ENCODE assay signal across 16 mouse cellular contexts in the genomic region with DNA sequence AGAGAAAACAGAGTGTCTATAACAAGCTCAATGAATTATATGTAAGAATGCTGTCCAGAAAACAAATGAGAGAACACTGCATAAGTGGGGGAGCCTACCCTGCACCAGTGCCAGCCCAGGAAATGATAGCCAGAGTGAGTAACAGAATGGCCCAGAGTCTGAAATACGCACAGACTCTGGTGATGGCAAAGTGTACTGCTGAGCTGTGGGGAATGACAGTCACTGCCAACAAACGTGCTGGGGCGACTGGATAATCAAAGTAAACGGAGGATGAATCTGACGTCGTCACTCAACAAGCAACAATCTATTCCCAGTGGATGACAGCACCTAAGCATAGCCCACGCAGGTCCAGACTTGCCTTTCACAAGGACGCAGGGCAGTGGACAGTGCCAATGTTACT. TPM values are rescaled to one million over a fixed set of nuclear protein-coding genes. Genes with fewer than 3 reads are reported as not detected.
A peak's percentile ranks its signal among the peaks of the same experiment; 100 is the strongest.
DNase-seq lines count a peak whose midpoint lies in the region; ATAC-seq and TF ChIP-seq lines count a peak whose summit lies in the region.
"Had no signal": no experiment of that assay in that cellular context is flagged by ENCODE, and none has a peak within 500 bp of the region (broad histone marks: within the 10 kb centered on the region; RNA-seq: fewer than 3 reads in every experiment).

No protein-coding gene starts in this region.

- H3K4me2 ChIP-seq in forebrain, postnatal 0 days (ENCODE audit: low read depth): no peak overlapping the region
- H3K4me2 ChIP-seq in forebrain, embryonic 13.5 days: no peak overlapping the region
- no peak overlapping the region for H3K4me2 ChIP-seq in liver, embryonic 13.5 days
- H3K4me2 ChIP-seq in liver, embryonic 11.5 days: no peak overlapping the region
- H3K4me2 ChIP-seq: midbrain, embryonic 13.5 days; neural tube, embryonic 15.5 days had no signal

- no peak for TF ChIP-seq CTCF in forebrain, postnatal 0 days (IDR thresholded peaks at IDR 0.05; ENCODE audit: low read depth)

- H3K4me1 ChIP-seq in forebrain, postnatal 0 days (ENCODE audit: insufficient read depth): no peaks in the 10 kb centered on the region
- H3K4me1 ChIP-seq in forebrain, embryonic 13.5 days: no peaks in the 10 kb centered on the region
- H3K4me1 ChIP-seq in liver, embryonic 13.5 days (replicated peaks): peaks cover 63% of the 10 kb centered on the region
- H3K4me1 ChIP-seq in liver, embryonic 11.5 days (replicated peaks; ENCODE audit: control insufficient read depth, insufficient read depth, low read length): peaks cover 28% of the 10 kb centered on the region
- H3K4me1 ChIP-seq: midbrain, embryonic 13.5 days; neural tube, embryonic 15.5 days had no signal

- peak; percentile 31 for DNase-seq in forebrain, postnatal 0 days
- DNase-seq in liver, embryonic 13.5 days: no peak
- no peak for DNase-seq in liver, embryonic 11.5 days (ENCODE audit: low spot score)
- DNase-seq in cerebellum, adult 9-11 months: peak; percentile 20
- no peak for DNase-seq in right cerebral cortex, postnatal 4 days
- DNase-seq in ovary, postnatal 10 days (ENCODE audit: low spot score): no peak
- DNase-seq: adrenal gland, postnatal 10 days; B cell, adult 2 months; kidney, adult 18-20 months; kidney, postnatal 14 days; retina, postnatal 1 day; thymus, adult 18-20 months had no signal

- no peak overlapping the region for H3K27ac ChIP-seq in forebrain, postnatal 0 days (ENCODE audit: low read depth, low read length)
- H3K27ac ChIP-seq in forebrain, embryonic 13.5 days: no peak overlapping the region
- peak overlapping the region; percentile 3; the same call in 1 of the 2 replicates for H3K27ac ChIP-seq in liver, embryonic 13.5 days
- H3K27ac ChIP-seq in liver, embryonic 11.5 days (ENCODE audit: low read depth, low read length): no peak overlapping the region
- H3K27ac ChIP-seq: liver, embryonic 14.5 days; midbrain, embryonic 13.5 days; neural tube, embryonic 15.5 days had no signal

- WGBS in forebrain, postnatal 0 days: 58% methylated on average over 8 of the region's 8 CpGs
- 85% methylated on average over 8 of the region's 8 CpGs for WGBS in forebrain, embryonic 13.5 days
- 78% methylated on average over 8 of the region's 8 CpGs for WGBS in liver, embryonic 13.5 days (ENCODE audit: insufficient replicate concordance)
- 73% methylated on average over 8 of the region's 8 CpGs for WGBS in liver, embryonic 11.5 days

- no peaks in the 10 kb centered on the region for H3K27me3 ChIP-seq in forebrain, postnatal 0 days (ENCODE audit: insufficient read depth, low read length)
- no peaks in the 10 kb centered on the region for H3K27me3 ChIP-seq in forebrain, embryonic 13.5 days
- no peaks in the 10 kb centered on the region for H3K27me3 ChIP-seq in liver, embryonic 13.5 days
- no peaks in the 10 kb centered on the region for H3K27me3 ChIP-seq in liver, embryonic 11.5 days (replicated peaks; ENCODE audit: control insufficient read depth, insufficient read depth, low read length)
- H3K27me3 ChIP-seq: midbrain, embryonic 13.5 days; neural tube, embryonic 15.5 days had no signal

- H3K4me3 ChIP-seq in forebrain, postnatal 0 days (ENCODE audit: low read depth, low read length): no peak overlapping the region
- no peak overlapping the region for H3K4me3 ChIP-seq in forebrain, embryonic 13.5 days
- H3K4me3 ChIP-seq in liver, embryonic 13.5 days (replicated peaks): no peak overlapping the region
- H3K4me3 ChIP-seq in liver, embryonic 11.5 days (ENCODE audit: low read depth, low read length): no peak overlapping the region
- H3K4me3 ChIP-seq: midbrain, embryonic 13.5 days; neural tube, embryonic 15.5 days had no signal

- H3K9ac ChIP-seq in forebrain, postnatal 0 days: no peak overlapping the region
- no peak overlapping the region for H3K9ac ChIP-seq in forebrain, embryonic 13.5 days
- no peak overlapping the region for H3K9ac ChIP-seq in liver, embryonic 13.5 days
- no peak overlapping the region for H3K9ac ChIP-seq in liver, embryonic 11.5 days (ENCODE audit: low read depth, low read length)
- H3K9ac ChIP-seq: liver, embryonic 14.5 days; midbrain, embryonic 13.5 days; neural tube, embryonic 15.5 days had no signal

- no peaks in the 10 kb centered on the region for H3K36me3 ChIP-seq in forebrain, postnatal 0 days (ENCODE audit: insufficient read depth)
- peaks cover 4% of the 10 kb centered on the region; the same call in 1 of the 2 replicates for H3K36me3 ChIP-seq in forebrain, embryonic 13.5 days (ENCODE audit: poor library complexity, severe bottlenecking)
- peaks cover 43% of the 10 kb centered on the region for H3K36me3 ChIP-seq in liver, embryonic 13.5 days
- no peaks in the 10 kb centered on the region; the same call in 1 of the 2 replicates for H3K36me3 ChIP-seq in liver, embryonic 11.5 days (ENCODE audit: control insufficient read depth, insufficient read depth, low read length)
- H3K36me3 ChIP-seq: neural tube, embryonic 15.5 days had no signal

- no peaks in the 10 kb centered on the region for H3K9me3 ChIP-seq in forebrain, postnatal 0 days (ENCODE audit: low read length)
- no peaks in the 10 kb centered on the region for H3K9me3 ChIP-seq in forebrain, embryonic 13.5 days (replicated peaks)
- H3K9me3 ChIP-seq in liver, embryonic 13.5 days (replicated peaks): no peaks in the 10 kb centered on the region
- no peaks in the 10 kb centered on the region for H3K9me3 ChIP-seq in liver, embryonic 11.5 days (ENCODE audit: control insufficient read depth, low read length)
- H3K9me3 ChIP-seq: midbrain, embryonic 13.5 days; neural tube, embryonic 15.5 days had no signal

- ATAC-seq in forebrain, postnatal 0 days: peak; percentile 79; the same call in 1 of the 2 replicates
- no peak for ATAC-seq in forebrain, embryonic 13.5 days
- ATAC-seq in liver, embryonic 13.5 days (ENCODE audit: low read depth): no peak
- no peak for ATAC-seq in liver, embryonic 11.5 days (replicated peaks; ENCODE audit: low FRiP score)
- ATAC-seq: midbrain, embryonic 13.5 days had no signal

RNA-seq across cellular contexts. Expression of a gene that starts 23.9 kb away (rescaled TPM):
- 5.4 and 6.1 TPM in 2 replicates for total RNA-seq in forebrain, postnatal 0 days (2014; rRNA removed)
- polyA plus RNA-seq in forebrain, postnatal 0 days (2015; fragmentation: Nextera tagmentation; extraction: Ambion mirVana): 2.7 and 3.8 TPM in 2 replicates
- polyA plus RNA-seq in forebrain, embryonic 13.5 days (2015; fragmentation: Nextera tagmentation; extraction: Ambion mirVana): 8.3 and 10.3 TPM in 2 replicates
- polyA plus RNA-seq in liver, embryonic 13.5 days (2015; fragmentation: Nextera tagmentation; extraction: Ambion mirVana): 9.9 and 12.7 TPM in 2 replicates
- polyA plus RNA-seq in liver, embryonic 11.5 days (2014; fragmentation: Nextera tagmentation; extraction: Ambion mirVana): 16.4 and 18.5 TPM in 2 replicates

RNA-seq across cellular contexts. Expression of a gene that starts 24.0 kb away (rescaled TPM):
- 232 and 251 TPM in 2 replicates for total RNA-seq in forebrain, postnatal 0 days (2014; rRNA removed)
- polyA plus RNA-seq in forebrain, postnatal 0 days (2015; fragmentation: Nextera tagmentation; extraction: Ambion mirVana): 271 and 275 TPM in 2 replicates
- 208 and 213 TPM in 2 replicates for polyA plus RNA-seq in forebrain, embryonic 13.5 days (2015; fragmentation: Nextera tagmentation; extraction: Ambion mirVana)
- polyA plus RNA-seq in liver, embryonic 13.5 days (2015; fragmentation: Nextera tagmentation; extraction: Ambion mirVana): 78.4 and 101 TPM in 2 replicates
- polyA plus RNA-seq in liver, embryonic 11.5 days (2014; fragmentation: Nextera tagmentation; extraction: Ambion mirVana): 155 and 175 TPM in 2 replicates

RNA-seq across cellular contexts. Expression of a gene that starts 41.2 kb away (rescaled TPM):
- 10.1 and 11.5 TPM in 2 replicates for total RNA-seq in forebrain, postnatal 0 days (2014; rRNA removed)
- polyA plus RNA-seq in forebrain, postnatal 0 days (2015; fragmentation: Nextera tagmentation; extraction: Ambion mirVana): 7.3 and 8.3 TPM in 2 replicates
- 23.0 and 25.5 TPM in 2 replicates for polyA plus RNA-seq in forebrain, embryonic 13.5 days (2015; fragmentation: Nextera tagmentation; extraction: Ambion mirVana)
- polyA plus RNA-seq in liver, embryonic 13.5 days (2015; fragmentation: Nextera tagmentation; extraction: Ambion mirVana): 21.6 and 25.9 TPM in 2 replicates
- 22.0 and 29.8 TPM in 2 replicates for polyA plus RNA-seq in liver, embryonic 11.5 days (2014; fragmentation: Nextera tagmentation; extraction: Ambion mirVana)

Comparison
In these comparisons a context has a peak if more than half of its experiments do, and no peak if none do; other contexts are left out.
1. DNase-seq: peak in forebrain, postnatal 0 days (single experiment) and cerebellum, adult 9-11 months (single experiment); none in liver, embryonic 13.5 days (single experiment), liver, embryonic 11.5 days (single experiment), right cerebral cortex, postnatal 4 days (single experiment) and ovary, postnatal 10 days (single experiment).